Mouse (Mus musculus) limb, embryonic 10.5 days (tissue): ENCODE results near the gene Spast. TPM values are rescaled to one million over a fixed set of nuclear protein-coding genes. Genes with fewer than 3 reads are reported as not detected.
"Not testable (repeated sequence)": the region's sequence is repeated elsewhere in the genome, so short reads cannot be mapped to it uniquely, and the experiment has no call there.

Experiments used
- DNase-seq: peaks from one replicate; pipeline ENCODE4 v3.0.0-alpha.2; 2017; ENCODE audit warnings: low spot score
- H3K27ac ChIP-seq: fragments of 300-500 bp; sonication (generic); 2 replicates; pipeline ENCODE4 v1.5.1; 2016; ENCODE audit warnings: mild to moderate bottlenecking
- H3K27me3 ChIP-seq: fragments of 300-500 bp; sonication (generic); 2 replicates; pipeline ENCODE4 v1.6.1; 2016; ENCODE audit warnings: low read depth, mild to moderate bottlenecking; ENCODE audit not compliant: poor library complexity, severe bottlenecking
- H3K36me3 ChIP-seq: fragments of 300-500 bp; sonication (generic); 2 replicates; pipeline ENCODE4 v1.6.1; 2016; ENCODE audit warnings: mild to moderate bottlenecking, moderate library complexity
- H3K4me1 ChIP-seq: fragments of 300-500 bp; sonication (generic); 2 replicates; pipeline ENCODE4 v1.6.1; 2016
- H3K4me3 ChIP-seq: fragments of 300-500 bp; sonication (generic); 2 replicates; pipeline ENCODE4 v1.5.1; 2016; ENCODE audit warnings: mild to moderate bottlenecking, moderate library complexity
- H3K9me3 ChIP-seq: fragments of 300-500 bp; sonication (generic); replicated peaks from 2 replicates; pipeline ENCODE4 v1.6.1; 2016; ENCODE audit warnings: mild to moderate bottlenecking
- WGBS: fragments of 180-500 bp; shearing (Covaris S2); methylation state at CpG from one replicate; pipeline ENCODE4 v1.1.7; 2016; 5-methylcytosine and 5-hydroxymethylcytosine counted together
- polyA plus RNA-seq: library from polyadenylated mRNA; unstranded; fragments of >200 nt; fragmentation: Nextera tagmentation; extraction: Ambion mirVana; gene quantifications from 2 replicates; pipeline ENCODE4 v1.2.1, GENCODE M21; 2016

The Spast gene
- 17.6 and 19.4 TPM in 2 replicates for polyA plus RNA-seq

- WGBS, result under 1% methylated on average over 84 of the region's 90 CpGs
- H3K27me3 ChIP-seq, result no peaks in the 10 kb centered on the region
- peak within 1 kb of the TSS; percentile 97 for H3K27ac ChIP-seq
- peak; percentile 76 for DNase-seq
- H3K4me1 ChIP-seq, result peaks cover 24% of the 10 kb centered on the region
- peaks cover 16% of the 10 kb centered on the region for H3K36me3 ChIP-seq
- H3K4me3 ChIP-seq, result peak within 1 kb of the TSS; percentile 99
- H3K9me3 ChIP-seq, result no peaks in the 10 kb centered on the region
Measured at GRCm38 (mm10) chr17:74338937-74339804, at the start of gene Spast. Gene Spast (plus strand): TSS chr17:74338987.

- no peak for DNase-seq
- WGBS, result 89% methylated on average over 3 of the region's 3 CpGs
- H3K27ac ChIP-seq, result no peak overlapping the region
- peaks cover 19% of the 10 kb centered on the region for H3K4me1 ChIP-seq
- peaks cover 23% of the 10 kb centered on the region for H3K36me3 ChIP-seq
- H3K27me3 ChIP-seq, result no peaks in the 10 kb centered on the region
- no peak overlapping the region for H3K4me3 ChIP-seq
- no peaks in the 10 kb centered on the region for H3K9me3 ChIP-seq
Measured at GRCm38 (mm10) chr17:74290198-74290597, 48.6 kb upstream of the Spast start.

GRCm38 (mm10) chr17:74290869-74291268 is 47.9 kb upstream of the Spast start:
- Histone ChIP-seq H3K27me3 (no peaks in the 10 kb centered on the region), H3K27ac (no peak overlapping the region), H3K9me3 (no peaks in the 10 kb centered on the region), H3K36me3 (peaks cover 23% of the 10 kb centered on the region), H3K4me3 (no peak overlapping the region), H3K4me1 (peaks cover 21% of the 10 kb centered on the region)
- DNase-seq, result no peak

- H3K27ac ChIP-seq, result no peak overlapping the region
- no peak overlapping the region for H3K4me3 ChIP-seq
- H3K9me3 ChIP-seq, result no peaks in the 10 kb centered on the region
- H3K36me3 ChIP-seq, result peaks cover 23% of the 10 kb centered on the region
- DNase-seq, result no peak
- peaks cover 23% of the 10 kb centered on the region for H3K4me1 ChIP-seq
- no peaks in the 10 kb centered on the region for H3K27me3 ChIP-seq
- WGBS, result 90% methylated on average over 4 of the region's 4 CpGs
Measured at GRCm38 (mm10) chr17:74291640-74292361, 47.0 kb upstream of the Spast start.

GRCm38 (mm10) chr17:74293687-74294425 is 44.9 kb upstream of the Spast start:
- H3K4me3 ChIP-seq, result peak overlapping the region; percentile 94
- H3K9me3 ChIP-seq, result no peaks in the 10 kb centered on the region
- WGBS, result 3% methylated on average over 18 of the region's 18 CpGs
- peaks cover 23% of the 10 kb centered on the region for H3K4me1 ChIP-seq
- no peaks in the 10 kb centered on the region for H3K27me3 ChIP-seq
- H3K27ac ChIP-seq, result peak overlapping the region; percentile 99
- DNase-seq, result peak; percentile 65
- H3K36me3 ChIP-seq, result peaks cover 18% of the 10 kb centered on the region

- H3K4me1 ChIP-seq, result peaks cover 23% of the 10 kb centered on the region
- DNase-seq, result peak; percentile 82
- peak overlapping the region; percentile 94 for H3K4me3 ChIP-seq
- peak overlapping the region; percentile 99 for H3K27ac ChIP-seq
- peaks cover 21% of the 10 kb centered on the region for H3K36me3 ChIP-seq
- no peaks in the 10 kb centered on the region for H3K9me3 ChIP-seq
- under 1% methylated on average over 77 of the region's 80 CpGs for WGBS
- H3K27me3 ChIP-seq, result no peaks in the 10 kb centered on the region
Measured at GRCm38 (mm10) chr17:74294426-74295025, 44.3 kb upstream of the Spast start.

- Histone ChIP-seq H3K27me3 (no peaks in the 10 kb centered on the region), H3K27ac (peak within 1 kb of the TSS; percentile 99), H3K9me3 (no peaks in the 10 kb centered on the region), H3K36me3 (peaks cover 25% of the 10 kb centered on the region), H3K4me1 (peaks cover 23% of the 10 kb centered on the region), H3K4me3 (peak within 1 kb of the TSS; percentile 94)
- DNase-seq, result peak; percentile 86
- WGBS, result under 1% methylated on average over 65 of the region's 110 CpGs
Measured at GRCm38 (mm10) chr17:74295026-74295970, 43.5 kb upstream of the Spast start, which contains the start of gene Memo1. Gene Memo1 (minus strand): TSS chr17:74295521.

- peaks cover 35% of the 10 kb centered on the region for H3K36me3 ChIP-seq
- H3K27me3 ChIP-seq, result no peaks in the 10 kb centered on the region
- no peak for DNase-seq
- H3K27ac ChIP-seq, result peak overlapping the region; percentile 99
- peak overlapping the region; percentile 94 for H3K4me3 ChIP-seq
- 51% methylated on average over 11 of the region's 11 CpGs for WGBS
- H3K4me1 ChIP-seq, result peaks cover 18% of the 10 kb centered on the region; the same call in 1 of the 2 replicates
- H3K9me3 ChIP-seq, result no peaks in the 10 kb centered on the region
Measured at GRCm38 (mm10) chr17:74296076-74296823, 42.5 kb upstream of the Spast start.

- Histone ChIP-seq H3K36me3 (peaks cover 42% of the 10 kb centered on the region), H3K4me1 (peaks cover 13% of the 10 kb centered on the region; the same call in 1 of the 2 replicates)
- H3K9me3 ChIP-seq, H3K4me3 ChIP-seq, DNase-seq, H3K27ac ChIP-seq, H3K27me3 ChIP-seq: not testable (repeated sequence)
- WGBS, result 92% methylated on average over 5 of the region's 5 CpGs
Measured at GRCm38 (mm10) chr17:74296991-74297390, 41.8 kb upstream of the Spast start.

- peaks cover 70% of the 10 kb centered on the region for H3K36me3 ChIP-seq
- 94% methylated on average over 5 of the region's 5 CpGs for WGBS
- H3K9me3 ChIP-seq, result no peaks in the 10 kb centered on the region
- H3K4me3 ChIP-seq, result no peak overlapping the region
- 0 out of 2 replicates have a peak, but pooled peaks cover 4% of the 10 kb centered on the region for H3K4me1 ChIP-seq
- no peak overlapping the region for H3K27ac ChIP-seq
- no peak for DNase-seq
- no peaks in the 10 kb centered on the region for H3K27me3 ChIP-seq
Measured at GRCm38 (mm10) chr17:74300089-74300488, 38.7 kb upstream of the Spast start.

- no peak overlapping the region for H3K27ac ChIP-seq
- H3K4me1 ChIP-seq, result no peaks in the 10 kb centered on the region
- H3K4me3 ChIP-seq, result no peak overlapping the region
- DNase-seq, result no peak
- no peaks in the 10 kb centered on the region for H3K27me3 ChIP-seq
- no peaks in the 10 kb centered on the region for H3K9me3 ChIP-seq
- H3K36me3 ChIP-seq, result peaks cover 94% of the 10 kb centered on the region
- 95% methylated on average over 4 of the region's 4 CpGs for WGBS
Measured at GRCm38 (mm10) chr17:74304060-74304459, 34.7 kb upstream of the Spast start.
